Mouse (Mus musculus) kidney, postnatal 4 days (tissue): ENCODE results near the gene Ice2.

Experiments used
- DNase-seq, 2 experiments: peaks; one replicate each; pipeline ENCODE4 v3.0.0; 2021; ENCODE audit warnings: mixed read lengths in 2 of 2

Gene Ice2

DNA sequence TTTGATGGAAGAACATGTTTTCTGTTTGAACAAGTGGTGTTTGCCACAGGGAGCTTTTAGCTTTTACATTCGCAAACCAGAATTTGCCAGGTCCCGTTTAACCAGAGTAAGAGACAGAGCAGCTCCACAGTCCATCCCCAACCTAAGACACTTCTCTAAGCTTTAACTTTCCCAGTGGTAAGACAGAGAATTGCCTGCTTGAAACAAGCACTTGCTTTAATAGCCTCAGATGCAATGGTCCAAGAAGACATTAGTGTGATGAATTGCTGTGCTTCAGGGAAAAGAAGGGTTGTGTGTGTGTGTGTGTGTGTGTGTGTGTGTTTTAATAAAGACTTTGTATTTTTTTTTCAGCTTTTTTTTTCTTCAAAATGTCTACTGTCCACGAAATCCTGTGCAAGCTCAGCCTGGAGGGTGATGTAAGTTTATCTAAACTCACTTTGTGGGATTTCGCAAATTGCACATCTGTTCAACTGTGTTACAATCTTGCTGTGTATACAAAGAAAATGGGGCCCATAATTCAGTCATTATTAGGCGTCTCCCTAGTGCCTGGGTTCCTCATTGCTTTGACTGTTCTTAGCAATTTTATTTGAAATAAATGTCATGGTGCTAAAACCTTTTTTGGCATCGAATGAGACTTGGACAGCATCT, 66.5 kb downstream of the Ice2 start:
- DNase-seq: no peak

GRCm38 (mm10) chr9:69466098-69466497, 68.4 kb downstream of the Ice2 start:
- DNase-seq: peak in 1 of 2 experiments; percentile 57

DNA sequence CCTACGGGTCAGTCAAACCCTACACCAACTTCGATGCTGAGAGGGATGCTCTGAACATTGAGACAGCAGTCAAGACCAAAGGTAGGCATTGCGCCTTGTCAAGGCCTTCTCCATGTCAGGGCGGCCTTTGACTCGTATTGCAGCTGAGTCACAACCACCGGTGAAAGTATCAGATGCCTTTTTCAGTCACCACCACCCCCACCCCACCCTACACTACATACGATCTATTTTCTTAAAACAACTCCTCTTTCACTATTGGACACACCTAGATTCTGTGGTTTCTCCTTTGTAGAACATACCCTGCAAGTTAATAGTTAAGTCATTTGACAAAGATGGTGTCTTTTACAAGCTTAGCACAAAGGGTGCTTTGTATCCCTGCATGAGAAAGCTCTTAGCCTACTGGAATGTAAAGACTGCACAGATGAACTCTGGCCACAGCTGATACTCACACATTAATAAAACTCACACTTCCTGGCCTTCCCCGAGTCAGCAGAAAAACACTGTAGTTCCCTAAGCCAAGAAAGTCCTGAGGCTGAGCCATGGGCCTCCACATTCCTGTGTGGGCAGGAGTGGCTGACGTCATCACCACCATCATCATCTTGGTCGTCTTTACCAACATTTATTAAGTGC, 69.7 kb downstream of the Ice2 start:
- DNase-seq: peak in 1 of 2 experiments; percentile 30

GRCm38 (mm10) chr9:69468991-69469390, 71.3 kb downstream of the Ice2 start:
- DNase-seq: peak; percentile 71 to 79

- DNase-seq: no peak
Observed at GRCm38 (mm10) chr9:69470362-69470761, 72.7 kb downstream of the Ice2 start.

- peak; percentile 58 to 72 for DNase-seq
Observed at GRCm38 (mm10) chr9:69470921-69471320, 73.2 kb downstream of the Ice2 start.

DNA sequence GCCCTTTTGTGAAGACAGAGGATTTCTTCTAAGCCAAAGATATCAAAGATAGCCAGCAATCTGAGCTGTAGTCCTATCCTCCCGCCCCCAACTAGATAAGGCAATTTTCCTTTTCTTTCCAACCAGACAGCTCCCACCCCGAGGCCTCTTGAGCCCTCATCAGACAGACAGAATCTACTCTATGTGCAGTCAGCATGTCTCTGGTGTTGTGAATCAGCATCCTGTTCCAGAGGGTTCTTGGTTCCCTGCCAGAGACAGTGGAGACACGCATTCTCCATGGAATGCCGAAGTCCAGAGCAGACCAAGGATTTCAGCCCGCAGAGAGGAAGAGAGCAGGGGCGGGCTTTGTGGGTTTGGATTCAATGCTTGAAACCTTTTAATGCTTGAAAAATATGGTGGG, 75.0 kb downstream of the Ice2 start:
- peak; percentile 72 to 82 for DNase-seq

DNA sequence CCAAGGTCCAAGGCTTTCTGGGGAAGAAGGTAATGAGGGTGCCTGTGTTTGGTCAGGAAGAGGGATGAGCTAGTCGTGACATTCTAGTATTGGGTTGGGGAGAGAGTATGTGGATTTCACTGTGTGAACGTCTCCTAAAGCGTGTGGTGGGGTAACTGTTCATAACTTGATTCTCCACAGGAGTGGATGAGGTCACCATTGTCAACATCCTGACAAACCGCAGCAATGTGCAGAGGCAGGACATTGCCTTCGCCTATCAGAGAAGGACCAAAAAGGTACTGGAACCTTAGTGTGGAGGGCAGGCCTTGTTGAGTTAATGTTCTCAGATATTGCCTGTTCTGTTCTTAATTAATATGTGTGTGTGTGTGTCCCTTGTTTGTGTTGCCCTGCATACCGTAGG, 78.2 kb downstream of the Ice2 start:
- DNase-seq: no peak

GRCm38 (mm10) chr9:69477195-69477823, 79.6 kb downstream of the Ice2 start:
- DNase-seq: peak in 1 of 2 experiments; percentile 32

GRCm38 (mm10) chr9:69477824-69478222, 80.1 kb downstream of the Ice2 start:
- no peak for DNase-seq

DNA sequence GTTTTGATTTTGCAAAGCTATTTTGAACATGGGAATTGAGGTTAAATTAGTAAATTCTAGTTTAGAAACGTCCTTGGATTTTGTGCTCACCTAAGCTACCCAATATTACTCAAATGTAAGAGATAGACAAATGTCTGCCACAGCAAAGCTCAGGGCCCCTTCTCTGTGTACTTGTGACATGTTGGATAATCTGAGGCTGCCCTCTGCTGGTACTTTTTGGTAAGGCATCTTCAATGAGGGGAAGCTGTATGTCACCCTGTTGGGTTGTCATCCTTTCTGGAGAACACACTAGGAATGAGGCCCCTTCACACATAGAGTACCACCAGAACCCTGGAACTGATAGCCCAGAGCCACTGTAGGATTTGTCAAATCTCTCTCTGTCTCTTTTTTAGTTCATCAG, 82.6 kb downstream of the Ice2 start:
- DNase-seq: peak; percentile 85 to 87
